Mouse (Mus musculus): ENCODE results near the gene Slc43a2.

- TF ChIP-seq CTCF (IDR thresholded peaks at IDR 0.05; ENCODE audit: insufficient read depth, low read depth, low read length), result no peak
- TF ChIP-seq POLR2A (IDR thresholded peaks at IDR 0.05; ENCODE audit: insufficient read depth, low read depth, low read length), result no peak
Measured at GRCm38 (mm10) chr11:75565849-75566248, 34.4 kb downstream of the Slc43a2 start.

Data from olfactory bulb, adult 2 months (tissue).